Mouse (Mus musculus): Measurements from ENCODE around the gene L1td1.

DNA sequence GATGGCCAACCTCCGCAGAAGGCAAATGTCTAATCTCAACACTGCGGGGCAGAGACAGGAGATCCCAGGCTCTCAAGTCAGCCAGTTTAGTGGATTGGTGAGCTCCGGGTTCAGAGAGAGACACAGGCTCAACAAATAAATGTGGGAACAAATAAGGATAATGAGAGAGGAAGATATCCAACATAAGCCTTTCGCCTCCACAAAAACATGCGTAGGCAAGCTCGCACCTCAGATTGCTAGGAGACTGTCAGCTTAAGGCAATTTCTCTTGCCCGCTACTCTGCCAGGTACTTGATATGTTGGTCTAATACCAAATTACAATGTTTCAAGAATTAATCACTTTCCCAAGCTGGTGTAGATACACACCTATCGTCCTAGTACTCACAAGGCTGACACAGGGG is 15.6 kb upstream of the L1td1 start:
- TF ChIP-seq RAD21 (IDR thresholded peaks at IDR 0.05; ENCODE audit: low read depth, low read length): no peak
- TF ChIP-seq CTCF (conservative IDR thresholded peaks at IDR 0.05 in 1 of 2, IDR thresholded peaks at IDR 0.05 in 1 of 2; ENCODE audit: low read depth in 2 of 2, low read length in 2 of 2): no peak
- TF ChIP-seq HCFC1 (IDR thresholded peaks at IDR 0.05; ENCODE audit: low read depth, low read length): no peak
- TF ChIP-seq E2F4 (IDR thresholded peaks at IDR 0.05; ENCODE audit: insufficient replicate concordance, low read depth, low read length): no peak
- TF ChIP-seq NELFE (IDR thresholded peaks at IDR 0.05; ENCODE audit: low read depth, low read length): no peak
- no peak for TF ChIP-seq PAX5 (IDR thresholded peaks at IDR 0.05; ENCODE audit: low read length)
- no peak for TF ChIP-seq MEF2A (IDR thresholded peaks at IDR 0.05; ENCODE audit: borderline replicate concordance, low read depth, low read length)
- TF ChIP-seq RCOR1 (conservative IDR thresholded peaks at IDR 0.05; ENCODE audit: low read depth, low read length): no peak
- TF ChIP-seq SIN3A (IDR thresholded peaks at IDR 0.05; ENCODE audit: low read length): no peak
- no peak for TF ChIP-seq MAFK (IDR thresholded peaks at IDR 0.05; ENCODE audit: insufficient replicate concordance, low read length)
